ENCODE assay signal across 8 mouse cellular contexts in the genomic region with DNA sequence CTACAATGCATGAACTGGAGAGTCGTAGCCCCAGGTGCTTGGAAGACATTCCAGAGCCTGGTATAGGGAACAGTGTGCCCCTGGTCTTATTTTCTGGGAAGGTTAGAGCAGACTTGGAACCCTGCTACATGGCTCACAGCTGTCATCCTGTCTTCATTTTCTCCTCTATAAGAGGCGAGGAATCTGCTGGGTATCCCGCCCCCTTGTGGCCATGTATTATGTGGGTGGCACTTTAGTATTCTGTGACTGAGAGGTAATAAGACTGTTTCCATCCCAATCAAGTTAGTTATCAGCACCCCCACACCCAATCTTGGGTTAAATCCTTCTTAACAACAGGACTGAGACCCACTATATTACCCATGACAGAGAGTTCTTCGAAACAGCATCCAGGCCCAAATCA.
DNase-seq lines count a peak whose midpoint lies in the region; TF ChIP-seq lines count a peak whose summit lies in the region.
"Not testable (repeated sequence)": the region's sequence is repeated elsewhere in the genome, so short reads cannot be mapped to it uniquely, and the experiment has no call there.

No protein-coding gene starts in this region.

- TF ChIP-seq CTCF in E14TG2a.4 (conservative IDR thresholded peaks at IDR 0.05; ENCODE audit: low read length) = peak; percentile 48; the same call in 1 of the 2 replicates
- TF ChIP-seq CTCF in layer of hippocampus, adult 2 months (conservative IDR thresholded peaks at IDR 0.05) = peak; percentile 16

- H3K36me3 ChIP-seq in E14TG2a.4 (ENCODE audit: insufficient read depth, low read length) = not testable (repeated sequence)

- peak; percentile 74 for DNase-seq in ZHBTc4 (ENCODE audit: low read depth, low spot score)
- peak; percentile 9 for DNase-seq in c-Kit-positive CD71-positive TER-119-negative erythroid progenitor cells, embryonic 14.5 days (ENCODE audit: low read depth)
- peak; percentile 22 for DNase-seq in heart, postnatal 4 days
- not testable (repeated sequence) for DNase-seq in layer of hippocampus, adult 2 months (ENCODE audit: low spot score in 2 of 2)
- DNase-seq in lung, postnatal 36 days = peak; percentile 33
- peak; percentile 22 to 65 for DNase-seq in spleen, postnatal 4 days (ENCODE audit: low spot score in 2 of 2)
- peak; percentile 79 for DNase-seq in thymus, postnatal 4 days

- peaks cover 13% of the 10 kb centered on the region for H3K9me3 ChIP-seq in E14TG2a.4 (ENCODE audit: low read length)

- peaks cover 13% of the 10 kb centered on the region for H3K4me1 ChIP-seq in E14TG2a.4 (replicated peaks; ENCODE audit: low read depth, low read length)

- not testable (repeated sequence) for H3K27me3 ChIP-seq in E14TG2a.4 (ENCODE audit: insufficient read depth, low read length)

- not testable (repeated sequence) for H3K4me3 ChIP-seq in E14TG2a.4 (replicated peaks; ENCODE audit: low read length); layer of hippocampus, adult 2 months

- not testable (repeated sequence) for H3K27ac ChIP-seq in layer of hippocampus, adult 2 months
